Mouse (Mus musculus): ENCODE results near the gene D17H6S53E. TPM values are rescaled to one million over a fixed set of nuclear protein-coding genes. Genes with fewer than 3 reads are reported as not detected.

D17H6S53E gene
- polyA plus RNA-seq, 1 experiment, result 9.1 TPM

DNA sequence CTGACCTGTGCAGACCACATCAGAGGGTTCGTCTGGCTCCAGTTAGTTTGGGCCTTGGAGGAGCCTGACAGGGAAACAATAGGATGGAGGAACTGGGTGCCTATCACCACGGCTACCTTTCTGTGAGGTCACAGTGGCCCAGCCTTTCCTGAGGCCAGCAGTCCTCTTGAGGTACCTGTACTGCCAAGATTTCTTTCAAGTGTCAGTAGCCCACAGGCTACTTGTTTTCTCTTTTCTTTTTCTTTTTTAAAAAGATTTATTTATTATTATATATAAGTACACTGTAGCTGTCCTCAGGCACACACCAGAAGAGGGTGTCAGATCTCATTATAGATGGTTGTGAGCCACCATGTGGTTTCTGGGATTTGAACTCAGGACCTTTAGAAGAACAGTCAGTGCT is 49.8 kb downstream of the D17H6S53E start, which contains the start of gene Aif1:
Gene Aif1 (minus strand): TSS at position 101 of the 400 bp plus-strand sequence.
- no peak for DNase-seq (ENCODE audit: extremely low spot score in 1 of 2, low spot score in 1 of 2)

Other genes with a start within 250 kb of the D17H6S53E start
- gene Zbtb12, start 246.9 kb upstream of the D17H6S53E start, polyA plus RNA-seq (2012; rRNA removed), result 7.5 and 8.8 TPM in 2 replicates
- 0.08 TPM in 1 of 2 replicates, not detected in the other for gene Gm20547, start 244.3 kb upstream of the D17H6S53E start, polyA plus RNA-seq (2012; rRNA removed)
- 2.9 and 3.2 TPM in 2 replicates for gene C2, start 228.1 kb upstream of the D17H6S53E start, polyA plus RNA-seq (2012; rRNA removed)
- 268 and 290 TPM in 2 replicates for gene Ehmt2, start 227.9 kb upstream of the D17H6S53E start, polyA plus RNA-seq (2012; rRNA removed)
- gene Slc44a4, start 211.9 kb upstream of the D17H6S53E start, polyA plus RNA-seq (2012; rRNA removed), result 0.27 and 0.38 TPM in 2 replicates
- gene Neu1, start 195.1 kb upstream of the D17H6S53E start, polyA plus RNA-seq (2012; rRNA removed), result 48.7 and 53.6 TPM in 2 replicates
- gene Hspa1b, start 167.1 kb upstream of the D17H6S53E start, polyA plus RNA-seq (2012; rRNA removed), result 10.9 and 13.4 TPM in 2 replicates
- 0.20 TPM in 1 of 2 replicates, not detected in the other for gene Gm20481, start 156.5 kb upstream of the D17H6S53E start, polyA plus RNA-seq (2012; rRNA removed)
- 13.8 and 14.6 TPM in 2 replicates for gene Hspa1a, start 154.2 kb upstream of the D17H6S53E start, polyA plus RNA-seq (2012; rRNA removed)
- gene Hspa1l, start 153.7 kb upstream of the D17H6S53E start, polyA plus RNA-seq (2012; rRNA removed), result 0.40 and 0.74 TPM in 2 replicates
- gene Lsm2, start 144.5 kb upstream of the D17H6S53E start, polyA plus RNA-seq (2012; rRNA removed), result 43.9 and 49.7 TPM in 2 replicates
- gene Vars, start 125.4 kb upstream of the D17H6S53E start, polyA plus RNA-seq (2012; rRNA removed), result 48.2 and 55.1 TPM in 2 replicates
- gene Vwa7, start 109.8 kb upstream of the D17H6S53E start, polyA plus RNA-seq (2012; rRNA removed), result 0.48 and 0.59 TPM in 2 replicates
- gene Sapcd1, start 98.4 kb upstream of the D17H6S53E start, polyA plus RNA-seq (2012; rRNA removed), result 1.5 and 2.6 TPM in 2 replicates
- gene Msh5, start 79.6 kb upstream of the D17H6S53E start, polyA plus RNA-seq (2012; rRNA removed), result 1.5 and 2.0 TPM in 2 replicates
- gene Clic1, start 76.4 kb upstream of the D17H6S53E start, polyA plus RNA-seq (2012; rRNA removed), result 26.4 and 28.5 TPM in 2 replicates
- gene Ddah2, start 67.3 kb upstream of the D17H6S53E start, polyA plus RNA-seq (2012; rRNA removed), result 40.8 and 42.8 TPM in 2 replicates
- not detected in 2 replicates for gene Ly6g6c, start 61.0 kb upstream of the D17H6S53E start, polyA plus RNA-seq (2012; rRNA removed)
- 0.04 TPM in 2 replicates for gene Mpig6b, start 60.2 kb upstream of the D17H6S53E start, polyA plus RNA-seq (2012; rRNA removed)
- 65.5 and 71.7 TPM in 2 replicates for gene Ly6g6e, start 49.5 kb upstream of the D17H6S53E start, polyA plus RNA-seq (2012; rRNA removed)
- 2.3 and 2.9 TPM in 2 replicates for gene Ly6g6d, start 48.3 kb upstream of the D17H6S53E start, polyA plus RNA-seq (2012; rRNA removed)
- 0.10 and 0.27 TPM in 2 replicates for gene Ly6g6f, start 40.8 kb upstream of the D17H6S53E start, polyA plus RNA-seq (2012; rRNA removed)
- gene Abhd16a, start 37.1 kb upstream of the D17H6S53E start, polyA plus RNA-seq (2012; rRNA removed), result 144 and 159 TPM in 2 replicates
- gene Ly6g5c, start 18.1 kb upstream of the D17H6S53E start, polyA plus RNA-seq (2012; rRNA removed), result 0.38 TPM in 1 of 2 replicates, not detected in the other
- 1.2 and 2.0 TPM in 2 replicates for gene Ly6g5b, start 10.9 kb upstream of the D17H6S53E start, polyA plus RNA-seq (2012; rRNA removed)
- 18.9 and 20.2 TPM in 2 replicates for gene Gpank1, start 4.9 kb upstream of the D17H6S53E start, polyA plus RNA-seq (2012; rRNA removed)
- gene Csnk2b, start 4.3 kb upstream of the D17H6S53E start, polyA plus RNA-seq (2012; rRNA removed), result 173 and 179 TPM in 2 replicates
- 0.40 and 0.78 TPM in 2 replicates for gene Apom, start 5.7 kb downstream of the D17H6S53E start, polyA plus RNA-seq (2012; rRNA removed)
- gene Bag6, start 8.8 kb downstream of the D17H6S53E start, polyA plus RNA-seq (2012; rRNA removed), result 199 and 213 TPM in 2 replicates
- 261 and 306 TPM in 2 replicates for gene Prrc2a, start 38.5 kb downstream of the D17H6S53E start, polyA plus RNA-seq (2012; rRNA removed)
- 11.2 and 17.2 TPM in 2 replicates for gene Aif1, start 49.7 kb downstream of the D17H6S53E start, polyA plus RNA-seq (2012; rRNA removed)
- 14.3 and 20.7 TPM in 2 replicates for gene Lst1, start 62.1 kb downstream of the D17H6S53E start, polyA plus RNA-seq (2012; rRNA removed)
- 0.78 and 0.88 TPM in 2 replicates for gene Ltb, start 68.1 kb downstream of the D17H6S53E start, polyA plus RNA-seq (2012; rRNA removed)
- gene Tnf, start 75.6 kb downstream of the D17H6S53E start, polyA plus RNA-seq (2012; rRNA removed), result 0.11 and 0.14 TPM in 2 replicates
- 0.06 and 0.17 TPM in 2 replicates for gene Lta, start 79.0 kb downstream of the D17H6S53E start, polyA plus RNA-seq (2012; rRNA removed)
- not detected in 2 replicates for gene Gm16181, start 94.5 kb downstream of the D17H6S53E start, polyA plus RNA-seq (2012; rRNA removed)
- gene Atp6v1g2, start 107.3 kb downstream of the D17H6S53E start, polyA plus RNA-seq (2012; rRNA removed), result 665 and 695 TPM in 2 replicates
- 13.7 and 15.1 TPM in 2 replicates for gene Nfkbil1, start 109.4 kb downstream of the D17H6S53E start, polyA plus RNA-seq (2012; rRNA removed)
- 438 and 444 TPM in 2 replicates for gene Ddx39b, start 115.4 kb downstream of the D17H6S53E start, polyA plus RNA-seq (2012; rRNA removed)
- 66.1 and 69.2 TPM in 2 replicates for gene H2-D1, start 136.4 kb downstream of the D17H6S53E start, polyA plus RNA-seq (2012; rRNA removed)
- 0.44 and 1.1 TPM in 2 replicates for gene H2-Q1, start 194.0 kb downstream of the D17H6S53E start, polyA plus RNA-seq (2012; rRNA removed)
- 0.14 and 0.46 TPM in 2 replicates for gene H2-Q2, start 215.9 kb downstream of the D17H6S53E start, polyA plus RNA-seq (2012; rRNA removed)